Mouse (Mus musculus) testis, adult 2 months (tissue): ENCODE data around the gene Elmo2. TPM values are rescaled to one million over a fixed set of nuclear protein-coding genes. Genes with fewer than 3 reads are reported as not detected.
A peak's percentile ranks its signal among the peaks of the same experiment; 100 is the strongest.

Source experiments
- H3K27ac ChIP-seq: fragments of 200-500 bp; 2 replicates; pipeline ENCODE4 v1.5.1; 2012; ENCODE audit warnings: low read depth, low read length; ENCODE audit not compliant: control insufficient read depth, insufficient read depth
- H3K27me3 ChIP-seq: fragments of 200-500 bp; 2 replicates; pipeline ENCODE4 v1.6.1; 2012; ENCODE audit warnings: mild to moderate bottlenecking, low read length, moderate library complexity; ENCODE audit not compliant: control insufficient read depth, insufficient read depth
- H3K36me3 ChIP-seq: fragments of 200-500 bp; 2 replicates; pipeline ENCODE4 v1.6.1; 2012; ENCODE audit warnings: mild to moderate bottlenecking, low read length; ENCODE audit not compliant: control insufficient read depth, insufficient read depth
- H3K4me1 ChIP-seq: fragments of 200-500 bp; 2 replicates; pipeline ENCODE4 v1.6.1; 2012; ENCODE audit warnings: low read length; ENCODE audit not compliant: control insufficient read depth, insufficient read depth
- H3K4me3 ChIP-seq: fragments of 200-500 bp; 2 replicates; pipeline ENCODE4 v1.5.1; 2012; ENCODE audit warnings: low read depth, mild to moderate bottlenecking, low read length, moderate library complexity, mixed read lengths; ENCODE audit not compliant: control insufficient read depth
- CTCF ChIP-seq: fragments of 200-500 bp; IDR thresholded peaks from 2 replicates; pipeline ENCODE4 v1.5.1; 2012; ENCODE audit warnings: low read depth, mild to moderate bottlenecking, inconsistent platforms, low read length, moderate library complexity; ENCODE audit not compliant: control insufficient read depth, insufficient read depth, insufficient replicate concordance
- POLR2A ChIP-seq: fragments of 200-500 bp; IDR thresholded peaks from 2 replicates; pipeline ENCODE4 v1.6.1; 2012; ENCODE audit warnings: low read depth, mild to moderate bottlenecking, inconsistent platforms, low read length, moderate library complexity; ENCODE audit not compliant: control insufficient read depth
- polyA plus RNA-seq: library from polyadenylated mRNA; depleted of rRNA; stranded (reverse); fragments of >200 nt; gene quantifications from 2 replicates; pipeline ENCODE4 v1.2.3, GENCODE M21; 2012

Gene Elmo2
- polyA plus RNA-seq, 1 experiment: 13.8 TPM

DNA sequence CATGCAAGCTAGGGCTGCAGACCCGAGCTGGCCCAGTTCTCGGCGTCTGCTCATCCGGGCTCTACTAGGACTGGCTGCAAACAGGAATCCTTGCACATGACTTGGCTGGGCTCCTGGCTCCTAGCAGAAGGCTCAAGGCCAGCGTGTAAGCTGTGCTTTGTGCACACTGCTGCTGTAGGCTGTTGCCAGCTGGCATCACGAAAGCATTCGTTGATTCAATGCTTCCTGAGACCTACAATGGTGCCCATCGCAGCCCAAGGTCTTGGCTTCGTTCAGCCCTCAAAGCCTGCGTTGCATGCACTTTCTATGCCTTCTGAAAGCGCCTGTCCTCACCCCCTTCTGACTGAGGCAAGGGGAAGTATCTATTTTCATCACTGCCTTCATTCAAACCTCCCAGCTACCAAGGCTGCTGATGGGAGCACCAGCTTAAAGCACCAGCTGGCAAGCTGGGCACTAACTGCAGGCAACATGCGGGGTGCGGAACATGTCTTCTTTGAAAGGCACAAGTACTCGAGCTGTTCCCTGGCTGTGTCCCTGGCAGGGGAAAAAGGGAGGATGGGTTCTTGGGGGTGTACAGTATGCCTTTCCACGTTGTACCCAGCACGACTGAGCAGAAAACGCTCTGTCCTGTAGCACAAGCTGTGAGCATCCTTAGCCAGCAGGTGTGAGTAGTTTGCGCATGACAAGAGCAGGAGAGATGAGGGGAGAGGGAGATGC is 37.8 kb downstream of the Elmo2 start:
- Histone ChIP-seq H3K4me1 (peaks cover 12% of the 10 kb centered on the region), H3K27me3 (no peaks in the 10 kb centered on the region), H3K4me3 (peak overlapping the region; percentile 87), H3K27ac (peak overlapping the region; percentile 63), H3K36me3 (no peaks in the 10 kb centered on the region)
- TF ChIP-seq CTCF (no peak), POLR2A (peak; percentile 28; the same call in 1 of the 2 replicates)

GRCm38 (mm10) chr2:165287202-165287984 is 38.9 kb downstream of the Elmo2 start, which contains the start of gene Slc35c2:
TSS of gene Slc35c2 (minus strand) at chr2:165287869.
- H3K4me3 ChIP-seq: peak within 1 kb of the TSS; percentile 87
- TF ChIP-seq POLR2A (peak; percentile 84), CTCF (no peak)
- H3K36me3 ChIP-seq: no peaks in the 10 kb centered on the region
- peaks cover 12% of the 10 kb centered on the region for H3K4me1 ChIP-seq
- peak within 1 kb of the TSS; percentile 63 for H3K27ac ChIP-seq
- H3K27me3 ChIP-seq: no peaks in the 10 kb centered on the region

DNA sequence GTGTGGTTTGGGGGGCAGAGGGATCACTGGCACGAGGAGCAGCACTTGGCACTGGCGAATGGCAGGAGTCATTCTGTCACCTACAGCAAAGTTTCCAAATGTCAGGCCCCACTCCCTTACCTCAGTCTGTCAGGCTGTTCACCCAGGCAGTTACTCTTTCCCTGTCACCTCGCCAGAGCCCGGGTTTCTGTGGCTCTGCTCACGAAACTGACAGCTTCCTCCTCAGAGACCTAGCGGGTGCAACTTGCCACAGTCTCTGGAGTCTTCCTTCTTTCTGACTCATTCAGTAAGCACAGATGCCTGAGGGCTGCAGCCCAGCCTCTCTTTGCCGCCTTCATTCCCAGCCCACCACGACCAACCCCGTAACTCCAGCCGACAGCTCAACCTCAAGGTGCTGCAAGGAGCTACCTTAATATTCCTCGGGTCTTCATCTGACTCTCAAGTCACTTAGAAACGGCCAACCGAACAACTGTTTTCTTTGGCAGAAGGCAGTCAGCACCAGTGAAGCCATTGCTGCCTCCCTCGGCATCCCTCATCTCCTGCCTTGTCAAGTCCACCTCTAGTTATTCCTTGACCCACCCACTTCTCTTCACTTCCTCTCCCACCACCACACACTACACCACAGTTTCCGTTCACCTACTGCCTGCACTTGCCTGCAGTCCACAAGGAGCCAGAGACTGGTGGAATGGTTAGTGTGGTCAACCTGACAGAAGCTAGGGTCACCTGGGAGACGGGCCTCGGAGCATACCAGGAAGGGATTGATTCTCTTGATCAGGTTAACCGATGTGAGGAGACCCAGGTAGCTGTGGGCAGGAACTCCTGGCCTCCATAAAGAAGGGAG is 39.7 kb downstream of the Elmo2 start:
- Histone ChIP-seq H3K4me3 (no peak overlapping the region; the same call in 1 of the 2 replicates), H3K27me3 (no peaks in the 10 kb centered on the region), H3K4me1 (peaks cover 12% of the 10 kb centered on the region), H3K36me3 (no peaks in the 10 kb centered on the region), H3K27ac (no peak overlapping the region)
- no peak for TF ChIP-seq CTCF
- no peak for TF ChIP-seq POLR2A

DNA sequence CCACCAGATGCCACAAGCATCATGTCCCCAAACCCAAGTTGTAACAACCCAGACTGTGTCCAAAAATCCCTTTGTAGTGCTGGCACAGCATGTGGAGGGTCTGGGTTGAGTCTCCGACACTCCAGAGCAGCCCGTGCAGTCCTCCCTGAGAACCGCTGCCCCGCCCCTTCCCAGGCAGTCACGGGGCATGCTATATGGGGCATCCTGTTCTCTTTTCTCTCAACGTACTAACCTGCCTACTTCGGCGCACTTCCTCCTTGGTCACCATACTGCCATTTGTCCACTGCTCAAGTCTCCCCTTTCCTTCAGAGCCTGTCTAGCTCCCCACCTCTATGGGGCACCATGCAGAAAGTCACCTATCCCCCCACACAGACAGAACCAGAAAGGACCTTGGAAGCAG is 40.7 kb downstream of the Elmo2 start:
- H3K4me3 ChIP-seq: no peak overlapping the region
- no peaks in the 10 kb centered on the region for H3K27me3 ChIP-seq
- H3K27ac ChIP-seq: no peak overlapping the region
- H3K4me1 ChIP-seq: peaks cover 12% of the 10 kb centered on the region
- H3K36me3 ChIP-seq: no peaks in the 10 kb centered on the region; the same call in 1 of the 2 replicates
- TF ChIP-seq CTCF (no peak), POLR2A (no peak)

- H3K27ac ChIP-seq: no peak overlapping the region
- no peaks in the 10 kb centered on the region for H3K27me3 ChIP-seq
- H3K4me1 ChIP-seq: peaks cover 12% of the 10 kb centered on the region
- no peaks in the 10 kb centered on the region; the same call in 1 of the 2 replicates for H3K36me3 ChIP-seq
- no peak overlapping the region for H3K4me3 ChIP-seq
- TF ChIP-seq CTCF (no peak), POLR2A (no peak)
Measured at GRCm38 (mm10) chr2:165285034-165285433, 41.2 kb downstream of the Elmo2 start.

- Histone ChIP-seq H3K4me3 (no peak overlapping the region), H3K36me3 (no peaks in the 10 kb centered on the region; the same call in 1 of the 2 replicates), H3K4me1 (peaks cover 12% of the 10 kb centered on the region), H3K27me3 (no peaks in the 10 kb centered on the region), H3K27ac (no peak overlapping the region)
- TF ChIP-seq POLR2A: no peak
- TF ChIP-seq CTCF: no peak
Measured at GRCm38 (mm10) chr2:165284377-165284776, 41.9 kb downstream of the Elmo2 start.
